Mouse (Mus musculus) CH12.LX (cell line): ENCODE measurements around the gene Hspa5. TPM values are rescaled to one million over a fixed set of nuclear protein-coding genes. Genes with fewer than 3 reads are reported as not detected.

Experiments
- DNase-seq: peaks from one replicate; pipeline ENCODE4 v3.0.0-alpha.2; 2013; ENCODE audit errors: extremely low read depth
- H3K27ac ChIP-seq: 2 replicates; pipeline ENCODE4 v1.5.1; 2012; ENCODE audit warnings: low read depth, mild to moderate bottlenecking, control low read depth, moderate library complexity; ENCODE audit not compliant: insufficient read depth
- H3K27me3 ChIP-seq: replicated peaks from 2 replicates; pipeline ENCODE3; 2012; ENCODE audit warnings: inconsistent platforms
- H3K36me3 ChIP-seq, 2 experiments: replicated peaks in 1 of 2; 2 replicates each; pipeline versions ENCODE3 to v1.6.1; 2012; ENCODE audit warnings: inconsistent platforms in 1 of 2, low read length in 1 of 2, mild to moderate bottlenecking in 1 of 2, mixed read lengths in 1 of 2, moderate library complexity in 1 of 2; ENCODE audit not compliant: control insufficient read depth in 1 of 2, insufficient read depth in 1 of 2
- H3K4me1 ChIP-seq, 2 experiments: 2 replicates each; pipeline ENCODE4 v1.6.1; 2012; ENCODE audit warnings: inconsistent platforms in 1 of 2, moderate library complexity in 1 of 2; ENCODE audit not compliant: insufficient read depth in 2 of 2, control insufficient read depth in 1 of 2
- H3K4me2 ChIP-seq: 2 replicates; pipeline ENCODE4 v1.6.1; 2012; ENCODE audit warnings: low read depth, mild to moderate bottlenecking, control low read depth; ENCODE audit not compliant: poor library complexity, insufficient read depth, severe bottlenecking
- H3K4me3 ChIP-seq, 3 experiments: fragments of 150-350 bp in 1 of 3; sonication (generic) in 1 of 3; replicated peaks in 1 of 3; 2 replicates each; pipeline versions ENCODE3 to v1.5.1; 2011 to 2012; ENCODE audit warnings: low read depth in 2 of 3, low read length in 2 of 3, mild to moderate bottlenecking in 2 of 3, moderate library complexity in 2 of 3, control low read depth in 1 of 3, improper control_type of control experiment in 1 of 3, inconsistent platforms in 1 of 3, mixed read lengths in 1 of 3; ENCODE audit not compliant: poor library complexity in 1 of 3
- H3K79me2 ChIP-seq: replicated peaks from 2 replicates; pipeline ENCODE4 v1.6.1; 2012; ENCODE audit warnings: mild to moderate bottlenecking, moderate library complexity; ENCODE audit not compliant: control insufficient read depth, poor library complexity, insufficient read depth, severe bottlenecking; ENCODE audit errors: extremely low read depth
- H3K9ac ChIP-seq: 2 replicates; pipeline ENCODE4 v1.6.1; 2012; ENCODE audit warnings: low read depth, mild to moderate bottlenecking, control low read depth, moderate library complexity; ENCODE audit not compliant: insufficient read depth
- H3K9me3 ChIP-seq: replicated peaks from 2 replicates; pipeline ENCODE3; 2012; ENCODE audit warnings: low read length, inconsistent platforms, mixed read lengths
- CTCF ChIP-seq, 2 experiments: IDR thresholded peaks in 1 of 2; conservative IDR thresholded peaks in 1 of 2; 2 replicates each; pipeline ENCODE4 v1.5.1; 2011 to 2012; ENCODE audit warnings: low read depth in 2 of 2, low read length in 2 of 2, improper control_type of control experiment in 1 of 2, inconsistent platforms in 1 of 2, mild to moderate bottlenecking in 1 of 2, moderate library complexity in 1 of 2
- E2F4 ChIP-seq: IDR thresholded peaks from 2 replicates; pipeline ENCODE4 v1.6.1; 2011; ENCODE audit warnings: low read depth, low read length, improper control_type of control experiment; ENCODE audit not compliant: insufficient replicate concordance
- ELF1 ChIP-seq: IDR thresholded peaks from 2 replicates; pipeline ENCODE4 v1.6.1; 2014; ENCODE audit warnings: low read depth, mild to moderate bottlenecking, inconsistent platforms, low read length, improper control_type of control experiment
- EP300 ChIP-seq: IDR thresholded peaks from 2 replicates; pipeline ENCODE4 v1.6.1; 2011; ENCODE audit warnings: low read length, improper control_type of control experiment
- GABPA ChIP-seq: IDR thresholded peaks from 2 replicates; pipeline ENCODE4 v1.6.1; 2012; ENCODE audit warnings: low read depth, low read length, improper control_type of control experiment, inconsistent platforms; ENCODE audit not compliant: insufficient replicate concordance
- HCFC1 ChIP-seq: IDR thresholded peaks from 2 replicates; pipeline ENCODE4 v1.6.1; 2012; ENCODE audit warnings: low read depth, mild to moderate bottlenecking, inconsistent platforms, low read length, improper control_type of control experiment
- JUND ChIP-seq: conservative IDR thresholded peaks from 2 replicates; pipeline ENCODE4 v1.6.1; 2011; ENCODE audit warnings: low read depth, low read length, improper control_type of control experiment
- KAT2A ChIP-seq: IDR thresholded peaks from 2 replicates; pipeline ENCODE4 v1.6.1; 2012; ENCODE audit warnings: low read length, improper control_type of control experiment, inconsistent platforms; ENCODE audit not compliant: insufficient replicate concordance
- MAFK ChIP-seq: IDR thresholded peaks from 2 replicates; pipeline ENCODE4 v1.6.1; 2011; ENCODE audit warnings: low read length, improper control_type of control experiment; ENCODE audit not compliant: insufficient replicate concordance
- MAX ChIP-seq: IDR thresholded peaks from 2 replicates; pipeline ENCODE4 v1.6.1; 2011; ENCODE audit warnings: low read length, improper control_type of control experiment
- MXI1 ChIP-seq: IDR thresholded peaks from 2 replicates; pipeline ENCODE4 v1.6.1; 2011; ENCODE audit warnings: mild to moderate bottlenecking, low read depth, low read length, improper control_type of control experiment
- MYC ChIP-seq: IDR thresholded peaks from 2 replicates; pipeline ENCODE4 v1.6.1; 2011; ENCODE audit warnings: low read depth, mild to moderate bottlenecking, improper control_type of control experiment, low read length
- NELFE ChIP-seq: IDR thresholded peaks from 2 replicates; pipeline ENCODE4 v1.6.1; 2011; ENCODE audit warnings: low read depth, low read length, improper control_type of control experiment
- RAD21 ChIP-seq: IDR thresholded peaks from 2 replicates; pipeline ENCODE4 v1.6.1; 2011; ENCODE audit warnings: low read depth, mild to moderate bottlenecking, low read length, improper control_type of control experiment, moderate library complexity
- RCOR1 ChIP-seq: conservative IDR thresholded peaks from 2 replicates; pipeline ENCODE4 v1.6.1; 2012; ENCODE audit warnings: low read depth, mild to moderate bottlenecking, inconsistent platforms, low read length, improper control_type of control experiment
- UBTF ChIP-seq: IDR thresholded peaks from 2 replicates; pipeline ENCODE4 v1.6.1; 2012; ENCODE audit warnings: low read depth, mild to moderate bottlenecking, inconsistent platforms, low read length, improper control_type of control experiment, moderate library complexity
- ZC3H11A ChIP-seq: IDR thresholded peaks from 2 replicates; pipeline ENCODE4 v1.6.1; 2012; ENCODE audit warnings: low read depth, mild to moderate bottlenecking, inconsistent platforms, low read length, improper control_type of control experiment
- ZMIZ1 ChIP-seq: IDR thresholded peaks from 2 replicates; pipeline ENCODE4 v1.6.1; 2012; ENCODE audit warnings: low read depth, mild to moderate bottlenecking, inconsistent platforms, low read length, improper control_type of control experiment
- dilution Hi-C: fragments of 300-500 bp; cut with MboI; formaldehyde crosslinking; loops from 2 replicates; pipeline ENCODE4 v1.14.3; 2020; ENCODE audit warnings: low sequenced_read_pairs; ENCODE audit not compliant: extremely low pct_unique_long_range_greater_than_20kb, extremely low pct_ligation_motif_present
- in situ Hi-C: fragments of 300-500 bp; cut with MboI; formaldehyde crosslinking; loops from 3 replicates; pipeline ENCODE4 v1.14.3; 2019; ENCODE audit warnings: low sequenced_read_pairs, low pct_ligation_motif_present, low pct_unique_long_range_greater_than_20kb, mixed read lengths
- polyA plus RNA-seq: library from polyadenylated mRNA; unstranded; fragments of >175 nt; gene quantifications from 2 replicates; pipeline ENCODE4 v1.2.1, GENCODE M21; 2012; ENCODE audit warnings: low read depth; ENCODE audit not compliant: insufficient read length
- total RNA-seq, 2 experiments: library from RNA; depleted of rRNA; stranded (reverse); fragments of 300-350 nt in 1 of 2; fragments of >200 nt in 1 of 2; gene quantifications; 2 replicates each; pipeline ENCODE4 v1.2.3; 2012 to 2014

Gene Hspa5
- total and polyA plus RNA-seq, 3 experiments: 791 to 1,168 (median 866) TPM

GRCm38 (mm10) chr2:34772252-34773235, 774 bp downstream of the Hspa5 start:
- in situ Hi-C loops (no loop called here), dilution Hi-C loops (no loop called here)
- peaks cover 66% of the 10 kb centered on the region for H3K79me2 ChIP-seq
- H3K4me2 ChIP-seq: peak overlapping the region; percentile 99
- peaks cover 36 to 63% of the 10 kb centered on the region in 2 experiments for H3K36me3 ChIP-seq
- H3K9ac ChIP-seq: peak overlapping the region; percentile 83
- TF ChIP-seq ELF1: no peak
- no peak for TF ChIP-seq RAD21
- TF ChIP-seq MAX: no peak
- TF ChIP-seq EP300: no peak
- TF ChIP-seq E2F4: no peak
- TF ChIP-seq ZC3H11A: no peak
- no peak for TF ChIP-seq NELFE
- no peak for TF ChIP-seq MXI1
- TF ChIP-seq HCFC1: no peak
- no peak for TF ChIP-seq MAFK
- DNase-seq: peak; percentile 76
- H3K4me1 ChIP-seq: peaks cover 2 to 37% of the 10 kb centered on the region in 2 experiments; a peak in 2 of 4 replicates
- H3K4me3 ChIP-seq: peak overlapping the region; percentile 74 to 99 (median 97)
- H3K27me3 ChIP-seq: no peaks in the 10 kb centered on the region
- H3K9me3 ChIP-seq: no peaks in the 10 kb centered on the region
- peak overlapping the region; percentile 74 for H3K27ac ChIP-seq

GRCm38 (mm10) chr2:34773673-34774072, 1.9 kb downstream of the Hspa5 start:
- DNase-seq: no peak
- H3K36me3 ChIP-seq: peaks cover 43 to 71% of the 10 kb centered on the region in 2 experiments
- no peak overlapping the region for H3K27ac ChIP-seq
- TF ChIP-seq UBTF: no peak
- TF ChIP-seq NELFE: no peak
- TF ChIP-seq ZMIZ1: no peak
- no peak for TF ChIP-seq JUND
- TF ChIP-seq MYC: no peak
- TF ChIP-seq KAT2A: no peak
- no peak for TF ChIP-seq MXI1
- TF ChIP-seq RCOR1: no peak
- TF ChIP-seq CTCF (conservative IDR thresholded peaks at IDR 0.05 in 1 of 2, IDR thresholded peaks at IDR 0.05 in 1 of 2; ENCODE audit: low read depth in 2 of 2, low read length in 2 of 2): no peak
- TF ChIP-seq GABPA: no peak
- no peak for TF ChIP-seq RAD21
- H3K4me1 ChIP-seq: peaks cover 2 to 46% of the 10 kb centered on the region in 2 experiments; a peak in 2 of 4 replicates
- in situ Hi-C loops (no loop called here), dilution Hi-C loops (no loop called here)
- H3K27me3 ChIP-seq: no peaks in the 10 kb centered on the region
- peaks cover 75% of the 10 kb centered on the region for H3K79me2 ChIP-seq
- no peaks in the 10 kb centered on the region for H3K9me3 ChIP-seq
- peak overlapping the region; percentile 74 to 99 (median 97) for H3K4me3 ChIP-seq
- peak overlapping the region; percentile 83 for H3K9ac ChIP-seq
- peak overlapping the region; percentile 99 for H3K4me2 ChIP-seq
